In the genomic region with DNA sequence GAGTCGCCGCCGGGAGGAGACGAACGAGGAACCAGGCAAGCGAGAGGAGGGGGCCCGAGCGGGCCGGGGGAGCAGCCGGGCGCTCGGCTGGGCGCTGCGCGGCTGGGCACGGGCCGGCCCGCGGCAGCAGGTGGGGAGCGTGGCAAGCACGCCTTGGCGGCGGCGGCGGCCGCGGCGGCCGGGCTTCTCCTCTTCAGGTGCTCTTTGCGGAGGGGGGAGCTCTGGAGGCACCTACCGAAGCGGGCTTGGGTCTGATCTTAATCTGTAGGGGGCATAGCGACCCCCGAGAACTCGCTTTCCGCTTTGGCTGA, we compare ENCODE assay signal across 8 mouse cellular contexts. TPM values are rescaled to one million over a fixed set of nuclear protein-coding genes. Genes with fewer than 3 reads are reported as not detected.
A peak's percentile ranks its signal among the peaks of the same experiment; 100 is the strongest.
DNase-seq lines count a peak whose midpoint lies in the region; ATAC-seq and TF ChIP-seq lines count a peak whose summit lies in the region.

No protein-coding gene starts in this region.

- peak; percentile 73 for ATAC-seq in kidney, embryonic 15.5 days (replicated peaks; ENCODE audit: low FRiP score)
- ATAC-seq in hindbrain, postnatal 0 days: peak; percentile 73; the same call in 1 of the 2 replicates
- ATAC-seq in midbrain, embryonic 15.5 days (replicated peaks): peak; percentile 89

- H3K4me3 ChIP-seq in kidney, embryonic 15.5 days (replicated peaks): peak overlapping the region; percentile 82
- peak overlapping the region; percentile 90 for H3K4me3 ChIP-seq in bone marrow macrophage, adult 2 months (ENCODE audit: insufficient read depth, low read length)
- H3K4me3 ChIP-seq in hindbrain, postnatal 0 days (ENCODE audit: low read length): peak overlapping the region; percentile 96
- peak overlapping the region; percentile 79 for H3K4me3 ChIP-seq in midbrain, embryonic 15.5 days

- H3K27me3 ChIP-seq in kidney, embryonic 15.5 days: no peaks in the 10 kb centered on the region
- no peaks in the 10 kb centered on the region for H3K27me3 ChIP-seq in hindbrain, postnatal 0 days (ENCODE audit: insufficient read depth, low read length)
- H3K27me3 ChIP-seq in midbrain, embryonic 15.5 days (replicated peaks): 0 out of 2 replicates have a peak, but pooled peaks cover 8% of the 10 kb centered on the region

- no peaks in the 10 kb centered on the region for H3K9me3 ChIP-seq in kidney, embryonic 15.5 days (replicated peaks)
- no peaks in the 10 kb centered on the region for H3K9me3 ChIP-seq in hindbrain, postnatal 0 days (ENCODE audit: low read length)
- H3K9me3 ChIP-seq in midbrain, embryonic 15.5 days: no peaks in the 10 kb centered on the region

- peak overlapping the region; percentile 84 for H3K4me2 ChIP-seq in kidney, embryonic 15.5 days
- H3K4me2 ChIP-seq in hindbrain, postnatal 0 days (ENCODE audit: low read depth, low read length): peak overlapping the region; percentile 89
- H3K4me2 ChIP-seq in midbrain, embryonic 15.5 days: peak overlapping the region; percentile 82

- no peak for TF ChIP-seq POLR2A in bone marrow macrophage, adult 2 months (IDR thresholded peaks at IDR 0.05; ENCODE audit: borderline replicate concordance, low read depth, low read length)

- no peak for TF ChIP-seq CTCF in bone marrow macrophage, adult 2 months (IDR thresholded peaks at IDR 0.05; ENCODE audit: low read depth, low read length)
- no peak for TF ChIP-seq CTCF in hindbrain, postnatal 0 days (IDR thresholded peaks at IDR 0.05; ENCODE audit: low read depth)

- H3K36me3 ChIP-seq in kidney, embryonic 15.5 days: peaks cover 22% of the 10 kb centered on the region
- H3K36me3 ChIP-seq in hindbrain, postnatal 0 days (ENCODE audit: insufficient read depth, low read length): no peaks in the 10 kb centered on the region
- no peaks in the 10 kb centered on the region for H3K36me3 ChIP-seq in midbrain, embryonic 15.5 days (replicated peaks)

- under 1% methylated on average over 22 of the region's 36 CpGs for WGBS in kidney, embryonic 15.5 days
- WGBS in hindbrain, postnatal 0 days: 0% methylated on average over 34 of the region's 36 CpGs
- under 1% methylated on average over 32 of the region's 36 CpGs for WGBS in midbrain, embryonic 15.5 days

- DNase-seq in kidney, postnatal 14 days: no peak
- no peak for DNase-seq in hindbrain, postnatal 0 days (ENCODE audit: low spot score)
- no peak for DNase-seq in embryo, embryonic 11 days
- no peak for DNase-seq in adrenal gland, postnatal 36 days
- DNase-seq in urinary bladder, postnatal 36 days (ENCODE audit: low spot score in 2 of 2): no peak

- peak overlapping the region; percentile 98 for H3K27ac ChIP-seq in kidney, embryonic 15.5 days
- H3K27ac ChIP-seq in bone marrow macrophage, adult 2 months (ENCODE audit: insufficient read depth, low read depth, low read length): no peak overlapping the region
- peak overlapping the region; percentile 80 for H3K27ac ChIP-seq in hindbrain, postnatal 0 days
- peak overlapping the region; percentile 76 for H3K27ac ChIP-seq in midbrain, embryonic 15.5 days

- H3K9ac ChIP-seq in kidney, embryonic 15.5 days: peak overlapping the region; percentile 91
- peak overlapping the region; percentile 78 for H3K9ac ChIP-seq in hindbrain, postnatal 0 days (replicated peaks; ENCODE audit: low read length)
- peak overlapping the region; percentile 47 for H3K9ac ChIP-seq in midbrain, embryonic 15.5 days

- H3K4me1 ChIP-seq in kidney, embryonic 15.5 days: peaks cover 31% of the 10 kb centered on the region
- H3K4me1 ChIP-seq in bone marrow macrophage, adult 2 months (ENCODE audit: control insufficient read depth, insufficient read depth, low read length): no peaks in the 10 kb centered on the region
- peaks cover 3% of the 10 kb centered on the region; the same call in 1 of the 2 replicates for H3K4me1 ChIP-seq in hindbrain, postnatal 0 days (ENCODE audit: insufficient read depth, low read length)
- peaks cover 14% of the 10 kb centered on the region for H3K4me1 ChIP-seq in midbrain, embryonic 15.5 days

RNA-seq across cellular contexts. Expression of a gene that starts 1.0 kb away (rescaled TPM):
- 28.5 and 31.3 TPM in 2 replicates for polyA plus RNA-seq in kidney, embryonic 15.5 days (2015; fragmentation: Nextera tagmentation; extraction: Ambion mirVana)
- 29.2 and 30.4 TPM in 2 replicates for polyA plus RNA-seq in bone marrow macrophage, adult 2 months (2012; ENCODE audit: insufficient read depth, insufficient read length, missing spikeins)
- total RNA-seq in hindbrain, postnatal 0 days (2014; rRNA removed): 21.3 and 22.7 TPM in 2 replicates
- 11.3 and 11.4 TPM in 2 replicates for polyA plus RNA-seq in hindbrain, postnatal 0 days (2015; fragmentation: Nextera tagmentation; extraction: Ambion mirVana)
- polyA plus RNA-seq in midbrain, embryonic 15.5 days (2015; fragmentation: Nextera tagmentation; extraction: Ambion mirVana): 13.2 and 13.3 TPM in 2 replicates
- 100 to 1,000 TPM in 1 of 2 experiments, 10 to 100 TPM in 1; 88.5 to 105 TPM for total RNA-seq in adrenal gland, postnatal 36 days (2021)
